Mouse (Mus musculus) lung, postnatal 0 days (tissue): ENCODE measurements at regions not wholly inside any gene's neighbourhood (a gene's known extent, or its start where the extent isn't known, plus 50 kb on each side); places are given as distances from the start of the nearest gene placed in this dataset.

ENCODE experiments used
- CTCF ChIP-seq: IDR thresholded peaks from 2 replicates; pipeline ENCODE4 v1.5.1; 2016; ENCODE audit warnings: antibody characterized with exemption, mild to moderate bottlenecking
- EP300 ChIP-seq: IDR thresholded peaks from 2 replicates; pipeline ENCODE4 v1.6.1; 2016; ENCODE audit warnings: antibody characterized with exemption, mild to moderate bottlenecking, control low read depth

- TF ChIP-seq EP300 (no peak), CTCF (no peak)
Observed at GRCm38 (mm10) chr3:41913190-41913589, 170.8 kb downstream of the D3Ertd751e start.
